Mouse (Mus musculus) hematopoietic stem cell, adult 5-6 weeks (primary cell): ENCODE measurements at regions not wholly inside any gene's neighbourhood (a gene's known extent, or its start where the extent isn't known, plus 50 kb on each side); places are given as distances from the start of the nearest gene placed in this dataset.

Experiments used
- ATAC-seq, 2 experiments: fragments of 125-278 bp in 1 of 2; replicated peaks in 1 of 2; 2 replicates each; pipeline ENCODE4 v1.8.0; 2016 to 2017; ENCODE audit warnings: inconsistent platforms in 2 of 2, mild to moderate bottlenecking in 2 of 2, moderate number of reproducible peaks in 2 of 2, low read depth in 1 of 2, moderate TSS enrichment in 1 of 2; ENCODE audit not compliant: low FRiP score in 2 of 2, poor library complexity in 2 of 2, severe bottlenecking in 2 of 2, insufficient read depth in 1 of 2, low TSS enrichment in 1 of 2

- ATAC-seq = no peak
These were observed 115.0 kb downstream of the Rnd3 start for GRCm38 (mm10) chr2:51033881-51034280.

- ATAC-seq = no peak
These were observed 126.4 kb downstream of the Rnd3 start for GRCm38 (mm10) chr2:51022479-51022878.

GRCm38 (mm10) chr2:51016129-51016402 is 132.8 kb downstream of the Rnd3 start:
- peak; percentile 51 to 62 for ATAC-seq

DNA sequence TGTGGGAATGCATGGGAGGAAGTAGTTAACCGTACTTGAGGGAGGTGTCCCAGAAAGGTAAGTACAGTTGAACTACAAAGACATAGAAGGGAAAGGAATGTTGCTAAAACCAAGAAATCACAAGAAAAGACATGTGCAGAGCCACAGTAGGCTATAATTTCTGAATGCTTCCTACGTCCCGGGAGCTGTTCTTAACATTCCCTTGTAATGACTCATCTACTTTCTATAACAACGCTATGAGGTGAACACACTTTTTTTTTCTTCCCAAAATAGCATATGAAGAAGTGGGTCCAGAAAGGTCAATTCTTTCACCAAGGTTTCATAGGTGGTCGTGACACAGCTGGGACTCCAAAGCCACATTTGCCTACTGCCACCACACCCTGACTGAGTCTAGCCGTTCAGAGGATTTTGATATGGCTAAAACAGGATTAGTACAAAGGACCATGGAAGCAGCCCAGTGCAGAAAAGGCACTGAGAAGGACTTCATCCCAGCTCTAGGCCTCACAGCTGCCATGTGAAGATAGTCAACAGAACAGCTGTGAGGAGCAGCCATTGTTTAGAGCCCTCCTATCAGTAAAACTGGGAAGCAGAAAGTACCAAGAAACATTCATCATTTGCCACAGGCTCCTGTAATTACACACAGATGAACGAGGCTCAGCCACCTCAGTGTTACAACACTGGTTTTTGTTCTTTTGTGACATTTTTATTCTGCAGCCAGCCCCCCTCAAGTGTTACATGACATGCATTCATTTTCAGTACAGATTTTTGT is 133.4 kb downstream of the Rnd3 start:
- peak; percentile 22 to 36 for ATAC-seq

DNA sequence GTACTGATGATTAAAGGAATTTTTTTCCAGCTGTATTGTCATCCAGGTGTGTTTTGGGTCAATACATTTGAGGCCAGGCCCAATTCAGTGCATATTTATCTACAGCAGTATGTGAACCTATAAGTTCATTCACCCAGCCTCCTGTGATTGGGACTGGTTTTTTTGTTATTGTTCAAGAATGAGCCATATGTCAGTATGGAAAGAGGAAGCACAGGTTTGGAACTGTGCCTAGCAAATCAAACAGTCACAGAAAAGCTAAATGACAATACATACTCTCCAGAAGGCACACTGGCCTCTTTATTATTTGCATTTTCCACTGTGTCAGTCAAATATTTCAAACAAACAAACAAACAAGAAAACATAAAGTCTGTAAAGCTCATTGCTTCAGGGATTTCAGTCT is 134.7 kb downstream of the Rnd3 start:
- peak; percentile 37 to 59; a peak in 2 of 4 replicates for ATAC-seq

GRCm38 (mm10) chr2:51013090-51013489 is 135.8 kb downstream of the Rnd3 start:
- no peak for ATAC-seq

DNA sequence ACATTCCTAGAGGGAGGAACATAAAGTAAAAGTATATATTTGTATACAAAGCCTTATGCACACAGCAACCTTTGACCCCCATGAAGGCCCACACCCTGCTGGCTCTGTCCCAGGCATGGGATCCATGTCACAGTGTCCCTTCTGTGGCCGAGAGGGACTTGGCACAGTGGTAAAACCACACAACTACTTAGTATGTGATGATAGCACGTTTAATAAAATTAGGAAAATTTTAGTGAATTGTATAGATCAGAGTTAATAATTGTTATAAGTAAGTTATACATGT is 140.7 kb downstream of the Rnd3 start:
- ATAC-seq = no peak

DNA sequence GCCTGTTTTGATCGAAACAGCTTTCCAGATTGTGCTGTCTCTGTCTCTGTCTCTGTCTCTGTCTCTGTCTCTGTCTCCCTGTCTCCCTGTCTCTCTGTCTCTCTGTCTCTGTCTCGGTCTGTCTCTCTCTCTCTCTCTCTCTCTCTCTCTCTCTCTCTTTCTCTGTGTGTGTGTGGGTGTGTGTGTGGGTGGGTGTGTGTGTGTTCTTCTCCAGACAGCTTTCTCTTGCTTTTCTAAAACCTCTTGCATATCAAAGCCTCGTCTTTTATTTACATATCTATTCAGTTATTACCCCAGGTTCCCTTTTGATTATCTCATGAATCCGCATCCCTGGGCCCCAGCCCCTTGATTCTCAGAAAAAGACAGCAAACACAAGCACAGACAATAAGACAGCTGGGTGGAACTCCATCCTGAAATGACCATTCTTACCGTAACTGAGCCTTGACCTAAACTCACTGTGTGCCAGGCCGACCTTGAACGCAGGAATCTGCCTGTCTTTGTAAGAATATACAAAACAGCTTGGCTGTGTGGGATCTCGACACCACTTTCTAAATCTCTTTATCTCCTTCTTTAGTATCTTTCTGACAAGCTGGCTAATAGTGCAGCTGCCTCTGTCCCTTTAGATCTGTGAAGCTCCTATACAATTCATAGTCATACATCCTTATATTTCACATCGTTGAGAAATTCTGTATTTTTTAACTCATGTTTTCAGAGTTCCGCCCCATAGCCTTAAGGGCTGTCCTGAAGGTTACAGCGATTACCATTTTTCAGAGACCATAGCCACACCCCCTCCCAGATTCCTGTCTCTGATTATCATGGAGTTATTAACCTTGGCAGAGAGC is 141.3 kb downstream of the Rnd3 start:
- no peak for ATAC-seq

GRCm38 (mm10) chr2:51006818-51007217 is 142.1 kb downstream of the Rnd3 start:
- ATAC-seq = no peak

- no peak for ATAC-seq
These were observed 147.4 kb downstream of the Rnd3 start for GRCm38 (mm10) chr2:51001548-51001947.

- no peak for ATAC-seq
These were observed 165.0 kb downstream of the Rnd3 start for GRCm38 (mm10) chr2:50983883-50984410.

GRCm38 (mm10) chr2:50982571-50982970 is 166.3 kb downstream of the Rnd3 start:
- no peak for ATAC-seq

GRCm38 (mm10) chr2:50978356-50978755 is 170.6 kb downstream of the Rnd3 start:
- no peak for ATAC-seq

DNA sequence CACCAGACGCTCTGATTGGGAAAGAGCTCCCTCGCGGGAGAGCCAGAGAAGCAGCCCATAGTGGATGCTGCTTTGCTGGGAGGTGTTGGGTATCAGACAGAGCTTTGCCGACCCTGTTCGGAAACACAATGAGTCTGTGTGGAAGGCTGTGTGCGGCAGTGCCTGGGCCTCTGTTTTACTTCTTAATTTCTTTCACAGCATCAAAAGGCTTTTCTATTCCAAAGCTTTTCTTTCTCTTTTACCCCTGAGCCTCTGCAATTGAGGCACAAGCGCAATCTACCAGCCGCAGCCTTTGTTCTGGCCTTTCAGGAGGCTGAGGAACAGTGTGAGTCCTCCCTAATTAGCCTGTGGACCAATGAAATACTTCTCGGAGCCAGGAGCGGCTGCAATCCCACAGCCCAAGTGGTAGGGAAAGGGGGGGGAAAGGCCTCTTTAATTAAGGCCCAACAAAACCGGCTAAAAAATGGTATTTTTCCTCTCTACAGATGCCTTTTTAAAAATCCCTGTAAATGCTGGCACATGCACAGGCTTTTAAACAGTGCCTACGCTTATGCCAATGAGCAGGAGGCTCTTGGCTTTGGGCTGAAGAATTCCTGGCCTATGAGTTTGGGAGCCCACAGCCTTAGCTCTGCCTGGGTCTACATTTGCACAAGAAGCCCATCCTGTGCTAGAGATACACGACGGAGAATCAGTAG is 177.6 kb downstream of the Rnd3 start:
- no peak for ATAC-seq

- no peak for ATAC-seq
These were observed 180.5 kb downstream of the Rnd3 start for GRCm38 (mm10) chr2:50968382-50968781.

GRCm38 (mm10) chr2:50967826-50968225 is 181.1 kb downstream of the Rnd3 start:
- ATAC-seq = no peak

GRCm38 (mm10) chr2:50967133-50967532 is 181.8 kb downstream of the Rnd3 start:
- no peak for ATAC-seq

GRCm38 (mm10) chr2:50965485-50966017 is 183.4 kb downstream of the Rnd3 start:
- ATAC-seq = no peak
